Mouse (Mus musculus): Measurements from ENCODE around the gene Rhod.

Rhod gene

GRCm38 (mm10) chr19:4434999-4435398, 4.2 kb downstream of the Rhod start:
- TF ChIP-seq GATA4 (IDR thresholded peaks at IDR 0.05; ENCODE audit: insufficient replicate concordance, low read length) = no peak

- no peak for TF ChIP-seq GATA4 (IDR thresholded peaks at IDR 0.05; ENCODE audit: insufficient replicate concordance, low read length)
Measured at GRCm38 (mm10) chr19:4433756-4434155, 5.5 kb downstream of the Rhod start.

GRCm38 (mm10) chr19:4430091-4430620, 9.1 kb downstream of the Rhod start:
- TF ChIP-seq GATA4 (IDR thresholded peaks at IDR 0.05; ENCODE audit: insufficient replicate concordance, low read length) = no peak

- TF ChIP-seq GATA4 (IDR thresholded peaks at IDR 0.05; ENCODE audit: insufficient replicate concordance, low read length) = no peak
Measured at GRCm38 (mm10) chr19:4425610-4426366, 13.4 kb downstream of the Rhod start.

- TF ChIP-seq GATA4 (IDR thresholded peaks at IDR 0.05; ENCODE audit: insufficient replicate concordance, low read length) = no peak
Measured at GRCm38 (mm10) chr19:4423021-4423420, 16.2 kb downstream of the Rhod start.

GRCm38 (mm10) chr19:4422581-4422980, 16.7 kb downstream of the Rhod start:
- TF ChIP-seq GATA4 (IDR thresholded peaks at IDR 0.05; ENCODE audit: insufficient replicate concordance, low read length) = no peak

GRCm38 (mm10) chr19:4420153-4420910, 18.9 kb downstream of the Rhod start:
- TF ChIP-seq GATA4 (IDR thresholded peaks at IDR 0.05; ENCODE audit: insufficient replicate concordance, low read length) = no peak

GRCm38 (mm10) chr19:4419711-4420110, 19.5 kb downstream of the Rhod start:
- no peak for TF ChIP-seq GATA4 (IDR thresholded peaks at IDR 0.05; ENCODE audit: insufficient replicate concordance, low read length)

GRCm38 (mm10) chr19:4417713-4418112, 21.5 kb downstream of the Rhod start:
- no peak for TF ChIP-seq GATA4 (IDR thresholded peaks at IDR 0.05; ENCODE audit: insufficient replicate concordance, low read length)

- TF ChIP-seq GATA4 (IDR thresholded peaks at IDR 0.05; ENCODE audit: insufficient replicate concordance, low read length) = no peak
Measured at GRCm38 (mm10) chr19:4417183-4417582, 22.0 kb downstream of the Rhod start.

- TF ChIP-seq GATA4 (IDR thresholded peaks at IDR 0.05; ENCODE audit: insufficient replicate concordance, low read length) = no peak
Measured at GRCm38 (mm10) chr19:4414631-4415030, 24.6 kb downstream of the Rhod start.

- no peak for TF ChIP-seq GATA4 (IDR thresholded peaks at IDR 0.05; ENCODE audit: insufficient replicate concordance, low read length)
Measured at GRCm38 (mm10) chr19:4409062-4409461, 30.2 kb downstream of the Rhod start.

- TF ChIP-seq GATA4 (IDR thresholded peaks at IDR 0.05; ENCODE audit: insufficient replicate concordance, low read length) = no peak
Measured at GRCm38 (mm10) chr19:4404840-4405239, 34.4 kb downstream of the Rhod start.

- TF ChIP-seq GATA4 (IDR thresholded peaks at IDR 0.05; ENCODE audit: insufficient replicate concordance, low read length) = no peak
Measured at GRCm38 (mm10) chr19:4398959-4399358, 40.3 kb downstream of the Rhod start.

- no peak for TF ChIP-seq GATA4 (IDR thresholded peaks at IDR 0.05; ENCODE audit: insufficient replicate concordance, low read length)
Measured at GRCm38 (mm10) chr19:4398630-4398948, 40.6 kb downstream of the Rhod start.
